Mouse (Mus musculus) MEL (cell line): ENCODE results near the gene Adra1d. TPM values are rescaled to one million over a fixed set of nuclear protein-coding genes. Genes with fewer than 3 reads are reported as not detected.

Source experiments
- DNase-seq: peaks from one replicate; pipeline ENCODE4 v3.0.0; 2011; ENCODE audit warnings: low read depth, low spot score
- H3K27ac ChIP-seq: 2 replicates; pipeline ENCODE4 v1.5.1; 2012; ENCODE audit warnings: low read depth, mild to moderate bottlenecking, control low read depth, low read length, moderate library complexity; ENCODE audit not compliant: control insufficient read depth
- H3K27me3 ChIP-seq, 2 experiments: fragments of 150-350 bp in 1 of 2; sonication (generic) in 1 of 2; 2 replicates each; pipeline ENCODE4 v1.6.1; 2012; ENCODE audit warnings: low read length in 2 of 2, mild to moderate bottlenecking in 2 of 2, improper control_type of control experiment in 1 of 2, moderate library complexity in 1 of 2; ENCODE audit not compliant: insufficient read depth in 2 of 2, control insufficient read depth in 1 of 2
- H3K36me3 ChIP-seq, 2 experiments: 2 replicates each; pipeline ENCODE4 v1.6.1; 2012 to 2014; ENCODE audit warnings: low read length in 2 of 2, improper control_type of control experiment in 1 of 2, inconsistent platforms in 1 of 2, mild to moderate bottlenecking in 1 of 2; ENCODE audit not compliant: insufficient read depth in 2 of 2, control insufficient read depth in 1 of 2
- H3K4me1 ChIP-seq, 2 experiments: fragments of 150-350 bp in 1 of 2; sonication (generic) in 1 of 2; 2 replicates each; pipeline ENCODE4 v1.6.1; 2012; ENCODE audit warnings: low read length in 2 of 2, improper control_type of control experiment in 1 of 2, mild to moderate bottlenecking in 1 of 2; ENCODE audit not compliant: insufficient read depth in 2 of 2, control insufficient read depth in 1 of 2
- H3K4me3 ChIP-seq, 2 experiments: fragments of 150-350 bp in 1 of 2; sonication (generic) in 1 of 2; 2 replicates each; pipeline ENCODE4 v1.5.1; 2012; ENCODE audit warnings: low read depth in 2 of 2, low read length in 2 of 2, mild to moderate bottlenecking in 2 of 2, moderate library complexity in 2 of 2, control low read depth in 1 of 2, improper control_type of control experiment in 1 of 2; ENCODE audit not compliant: control insufficient read depth in 1 of 2, insufficient read depth in 1 of 2
- H3K79me2 ChIP-seq: 2 replicates; pipeline ENCODE4 v1.6.1; 2012; ENCODE audit warnings: mild to moderate bottlenecking, low read length, moderate library complexity; ENCODE audit not compliant: control insufficient read depth, poor library complexity, insufficient read depth
- H3K9ac ChIP-seq: 2 replicates; pipeline ENCODE4 v1.6.1; 2012; ENCODE audit warnings: low read depth, mild to moderate bottlenecking, control low read depth, low read length, moderate library complexity; ENCODE audit not compliant: control insufficient read depth, poor library complexity, severe bottlenecking
- H3K9me3 ChIP-seq: fragments of 150-350 bp; sonication (generic); replicated peaks from 2 replicates; pipeline ENCODE4 v1.6.1; 2012; ENCODE audit warnings: mild to moderate bottlenecking, low read length, improper control_type of control experiment, moderate library complexity; ENCODE audit not compliant: insufficient read depth
- BHLHE40 ChIP-seq: IDR thresholded peaks from 2 replicates; pipeline ENCODE4 v1.6.1; 2012; ENCODE audit warnings: low read depth, mild to moderate bottlenecking, inconsistent platforms, low read length, improper control_type of control experiment, borderline replicate concordance
- CHD2 ChIP-seq: IDR thresholded peaks from 2 replicates; pipeline ENCODE4 v1.6.1; 2011; ENCODE audit warnings: low read length, improper control_type of control experiment
- CTCF ChIP-seq, 3 experiments: IDR thresholded peaks in 2 of 3; conservative IDR thresholded peaks in 1 of 3; 2 replicates each; pipeline ENCODE4 v1.5.1; 2011 to 2012; ENCODE audit warnings: low read length in 3 of 3, low read depth in 2 of 3, mild to moderate bottlenecking in 2 of 3, improper control_type of control experiment in 1 of 3, inconsistent platforms in 1 of 3, mixed read lengths in 1 of 3, moderate library complexity in 1 of 3; ENCODE audit not compliant: control insufficient read depth in 1 of 3, insufficient read depth in 1 of 3, poor library complexity in 1 of 3, severe bottlenecking in 1 of 3
- E2F4 ChIP-seq: IDR thresholded peaks from 2 replicates; pipeline ENCODE4 v1.6.1; 2011; ENCODE audit warnings: low read depth, low read length, improper control_type of control experiment, borderline replicate concordance
- ELF1 ChIP-seq: IDR thresholded peaks from 2 replicates; pipeline ENCODE4 v1.6.1; 2014; ENCODE audit warnings: low read depth, mild to moderate bottlenecking, inconsistent platforms, low read length, improper control_type of control experiment, moderate library complexity
- EP300 ChIP-seq, 2 experiments: IDR thresholded peaks; 2 replicates each; pipeline ENCODE4 v1.6.1; 2011; ENCODE audit warnings: improper control_type of control experiment in 2 of 2, low read length in 2 of 2, low read depth in 1 of 2, mild to moderate bottlenecking in 1 of 2
- ETS1 ChIP-seq: IDR thresholded peaks from 2 replicates; pipeline ENCODE4 v1.6.1; 2012; ENCODE audit warnings: low read depth, mild to moderate bottlenecking, inconsistent platforms, low read length, improper control_type of control experiment, moderate library complexity
- GABPA ChIP-seq: IDR thresholded peaks from 2 replicates; pipeline ENCODE4 v1.6.1; 2012; ENCODE audit warnings: low read depth, mild to moderate bottlenecking, inconsistent platforms, low read length, improper control_type of control experiment, moderate library complexity
- GATA1 ChIP-seq: IDR thresholded peaks from 2 replicates; pipeline ENCODE4 v1.6.1; 2011; ENCODE audit warnings: low read depth, low read length, improper control_type of control experiment
- HCFC1 ChIP-seq: IDR thresholded peaks from 2 replicates; pipeline ENCODE4 v1.6.1; 2012; ENCODE audit warnings: low read depth, mild to moderate bottlenecking, inconsistent platforms, low read length, improper control_type of control experiment, moderate library complexity
- JUND ChIP-seq: IDR thresholded peaks from 2 replicates; pipeline ENCODE4 v1.6.1; 2011; ENCODE audit warnings: low read depth, mild to moderate bottlenecking, improper control_type of control experiment, low read length
- KAT2A ChIP-seq: conservative IDR thresholded peaks from 2 replicates; pipeline ENCODE4 v1.6.1; 2012; ENCODE audit warnings: low read depth, low read length, improper control_type of control experiment, inconsistent platforms
- MAFK ChIP-seq: IDR thresholded peaks from 2 replicates; pipeline ENCODE4 v1.6.1; 2011; ENCODE audit warnings: low read depth, mild to moderate bottlenecking, low read length, improper control_type of control experiment, borderline replicate concordance
- MAX ChIP-seq: IDR thresholded peaks from 2 replicates; pipeline ENCODE4 v1.6.1; 2011; ENCODE audit warnings: low read length, improper control_type of control experiment
- MEF2A ChIP-seq: IDR thresholded peaks from 2 replicates; pipeline ENCODE4 v1.6.1; 2014; ENCODE audit warnings: low read depth, mild to moderate bottlenecking, inconsistent platforms, low read length, improper control_type of control experiment; ENCODE audit not compliant: poor library complexity, insufficient replicate concordance, severe bottlenecking; ENCODE audit errors: extremely low read depth
- MXI1 ChIP-seq: IDR thresholded peaks from 2 replicates; pipeline ENCODE4 v1.6.1; 2011; ENCODE audit warnings: mild to moderate bottlenecking, low read depth, low read length, improper control_type of control experiment
- MYB ChIP-seq: IDR thresholded peaks from 2 replicates; pipeline ENCODE4 v1.6.1; 2011; ENCODE audit warnings: mild to moderate bottlenecking, low read depth, low read length, improper control_type of control experiment
- MYC ChIP-seq: IDR thresholded peaks from 2 replicates; pipeline ENCODE4 v1.6.1; 2011; ENCODE audit warnings: low read depth, mild to moderate bottlenecking, low read length, improper control_type of control experiment, moderate library complexity
- POLR2A ChIP-seq, 2 experiments: IDR thresholded peaks; 2 replicates each; pipeline ENCODE4 v1.6.1; 2011 to 2012; ENCODE audit warnings: low read length in 2 of 2, mild to moderate bottlenecking in 2 of 2, control low read depth in 1 of 2, improper control_type of control experiment in 1 of 2, low read depth in 1 of 2, moderate library complexity in 1 of 2; ENCODE audit not compliant: control insufficient read depth in 1 of 2, insufficient read depth in 1 of 2, poor library complexity in 1 of 2
- POLR2AphosphoS2 ChIP-seq: IDR thresholded peaks from 2 replicates; pipeline ENCODE4 v1.6.1; 2011; ENCODE audit warnings: low read length, improper control_type of control experiment
- TAL1 ChIP-seq: IDR thresholded peaks from 2 replicates; pipeline ENCODE4 v1.6.1; 2012; ENCODE audit warnings: mild to moderate bottlenecking, inconsistent platforms, low read length, moderate library complexity, mixed read lengths
- TBP ChIP-seq: IDR thresholded peaks from 2 replicates; pipeline ENCODE4 v1.8.0; 2011; ENCODE audit warnings: low read depth, low read length, improper control_type of control experiment
- TCF12 ChIP-seq: IDR thresholded peaks from 2 replicates; pipeline ENCODE4 v1.6.1; 2014; ENCODE audit warnings: low read depth, mild to moderate bottlenecking, inconsistent platforms, low read length, improper control_type of control experiment, moderate library complexity
- USF1 ChIP-seq: IDR thresholded peaks from 2 replicates; pipeline ENCODE4 v1.6.1; 2014; ENCODE audit warnings: low read depth, mild to moderate bottlenecking, inconsistent platforms, low read length, improper control_type of control experiment, moderate library complexity
- ZMIZ1 ChIP-seq: IDR thresholded peaks from 2 replicates; pipeline ENCODE4 v1.6.1; 2012; ENCODE audit warnings: low read depth, mild to moderate bottlenecking, inconsistent platforms, low read length, improper control_type of control experiment, moderate library complexity
- ZNF384 ChIP-seq: IDR thresholded peaks from 2 replicates; pipeline ENCODE4 v1.6.1; 2012; ENCODE audit warnings: low read depth, mild to moderate bottlenecking, inconsistent platforms, low read length, improper control_type of control experiment
- polyA plus RNA-seq, 2 experiments: library from polyadenylated mRNA; stranded (reverse) in 1 of 2; unstranded in 1 of 2; fragments of >175 nt in 1 of 2; fragments of >200 nt in 1 of 2; gene quantifications; 2 replicates each; pipeline versions ENCODE4 v1.2.1 to v1.2.4; 2012; ENCODE audit warnings: low replicate concordance in 2 of 2, low read depth in 1 of 2; ENCODE audit not compliant: insufficient read length in 2 of 2, insufficient read depth in 1 of 2, missing spikeins in 1 of 2
- total RNA-seq: library from RNA; depleted of rRNA; stranded (reverse); fragments of 300-350 nt; gene quantifications from 2 replicates; pipeline ENCODE4 v1.2.3, GENCODE M21; 2012

Gene Adra1d
- total and polyA plus RNA-seq, 3 experiments, result not detected

GRCm38 (mm10) chr2:131541686-131542085, 20.4 kb downstream of the Adra1d start (continued):
- TF ChIP-seq ETS1, result no peak

DNA sequence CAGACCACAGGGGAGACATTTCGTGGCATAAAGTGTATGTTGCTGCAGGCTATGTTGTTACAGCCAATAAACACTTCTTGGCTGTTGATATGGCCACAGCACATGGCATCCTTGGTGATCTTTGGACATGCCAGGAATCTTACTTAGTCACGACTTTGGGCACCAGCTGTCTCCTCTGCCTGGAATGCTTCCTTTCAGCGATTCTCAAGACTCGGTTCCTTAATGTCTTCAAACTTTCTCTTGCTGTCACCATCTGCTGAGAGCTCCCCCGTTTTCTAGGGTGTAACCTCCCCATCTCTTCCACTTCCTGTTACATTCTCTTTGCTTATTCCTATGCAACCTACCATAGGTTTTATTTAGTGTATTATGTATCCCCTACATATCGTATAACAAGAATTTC, 22.3 kb downstream of the Adra1d start:
- TF ChIP-seq TCF12 (no peak), CTCF (IDR thresholded peaks at IDR 0.05 in 2 of 3, conservative IDR thresholded peaks at IDR 0.05 in 1 of 3; ENCODE audit: control insufficient read depth in 1 of 3, insufficient read depth in 1 of 3, low read depth in 2 of 3, low read length in 3 of 3, poor library complexity in 1 of 3, severe bottlenecking in 1 of 3) (no peak), KAT2A (no peak), JUND (no peak), E2F4 (no peak), ELF1 (no peak), BHLHE40 (no peak), GABPA (no peak), ETS1 (no peak), HCFC1 (no peak), MYB (no peak), MAFK (no peak), TAL1 (no peak), POLR2AphosphoS2 (no peak), ZMIZ1 (no peak), CHD2 (no peak), EP300 (IDR thresholded peaks at IDR 0.05; ENCODE audit: low read depth in 1 of 2, low read length in 2 of 2) (no peak)
- H3K36me3 ChIP-seq, result peaks cover 0 to 4% of the 10 kb centered on the region in 2 experiments; a peak in 1 of 4 replicates
- H3K4me3 ChIP-seq, result no peak overlapping the region
- H3K9ac ChIP-seq, result no peak overlapping the region
- DNase-seq, result no peak
- peaks cover 2 to 6% of the 10 kb centered on the region in 2 experiments; a peak in 2 of 4 replicates for H3K4me1 ChIP-seq
- no peaks in the 10 kb centered on the region for H3K27me3 ChIP-seq
- H3K27ac ChIP-seq, result no peak overlapping the region
- H3K9me3 ChIP-seq, result no peaks in the 10 kb centered on the region
- no peaks in the 10 kb centered on the region for H3K79me2 ChIP-seq

DNA sequence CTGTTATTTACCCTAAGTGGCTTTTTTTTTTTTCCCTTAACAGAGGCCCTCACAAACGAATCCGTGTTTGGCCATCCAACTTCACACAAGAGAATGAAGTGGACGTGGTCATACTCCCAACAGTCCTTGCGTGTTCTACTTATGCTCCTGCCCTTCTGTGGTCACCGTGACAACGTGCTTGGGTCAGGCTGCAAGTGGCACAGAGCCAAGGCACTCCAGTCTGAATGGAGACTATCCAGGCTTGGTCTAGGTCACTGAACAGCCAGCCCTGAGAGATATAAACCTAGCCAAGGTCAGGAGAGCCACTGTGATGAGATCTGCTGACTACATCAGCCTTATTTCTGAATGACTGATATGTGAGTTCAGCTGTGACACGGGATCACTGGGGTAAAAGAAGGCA, 23.7 kb downstream of the Adra1d start:
- TF ChIP-seq CHD2 (no peak), POLR2AphosphoS2 (no peak), MEF2A (no peak), GATA1 (no peak), TBP (no peak), TAL1 (no peak), USF1 (no peak), KAT2A (no peak), MAX (no peak), MXI1 (no peak), ZNF384 (no peak), MYC (no peak), TCF12 (no peak), ETS1 (no peak), POLR2A (IDR thresholded peaks at IDR 0.05; ENCODE audit: control insufficient read depth in 1 of 2, insufficient read depth in 1 of 2, low read depth in 1 of 2, low read length in 2 of 2, poor library complexity in 1 of 2) (no peak)
- TF ChIP-seq, all 39 proteins: peak for 0
- H3K27me3 ChIP-seq, result no peaks in the 10 kb centered on the region
- DNase-seq, result no peak

More for the DNA sequence above, 23.7 kb downstream of the Adra1d start:
- Histone ChIP-seq H3K27ac (no peak overlapping the region), H3K9ac (no peak overlapping the region), H3K36me3 (peaks cover 0 to 4% of the 10 kb centered on the region in 2 experiments; a peak in 1 of 4 replicates), H3K4me3 (no peak overlapping the region), H3K9me3 (no peaks in the 10 kb centered on the region), H3K4me1 (peaks cover 2 to 6% of the 10 kb centered on the region in 2 experiments; a peak in 2 of 4 replicates), H3K79me2 (no peaks in the 10 kb centered on the region)
